Mouse (Mus musculus): ENCODE data around the gene Krt24. TPM values are rescaled to one million over a fixed set of nuclear protein-coding genes. Genes with fewer than 3 reads are reported as not detected.

Gene Krt24
- polyA plus RNA-seq, 1 experiment from 2014 or later = 0.26 TPM

DNA sequence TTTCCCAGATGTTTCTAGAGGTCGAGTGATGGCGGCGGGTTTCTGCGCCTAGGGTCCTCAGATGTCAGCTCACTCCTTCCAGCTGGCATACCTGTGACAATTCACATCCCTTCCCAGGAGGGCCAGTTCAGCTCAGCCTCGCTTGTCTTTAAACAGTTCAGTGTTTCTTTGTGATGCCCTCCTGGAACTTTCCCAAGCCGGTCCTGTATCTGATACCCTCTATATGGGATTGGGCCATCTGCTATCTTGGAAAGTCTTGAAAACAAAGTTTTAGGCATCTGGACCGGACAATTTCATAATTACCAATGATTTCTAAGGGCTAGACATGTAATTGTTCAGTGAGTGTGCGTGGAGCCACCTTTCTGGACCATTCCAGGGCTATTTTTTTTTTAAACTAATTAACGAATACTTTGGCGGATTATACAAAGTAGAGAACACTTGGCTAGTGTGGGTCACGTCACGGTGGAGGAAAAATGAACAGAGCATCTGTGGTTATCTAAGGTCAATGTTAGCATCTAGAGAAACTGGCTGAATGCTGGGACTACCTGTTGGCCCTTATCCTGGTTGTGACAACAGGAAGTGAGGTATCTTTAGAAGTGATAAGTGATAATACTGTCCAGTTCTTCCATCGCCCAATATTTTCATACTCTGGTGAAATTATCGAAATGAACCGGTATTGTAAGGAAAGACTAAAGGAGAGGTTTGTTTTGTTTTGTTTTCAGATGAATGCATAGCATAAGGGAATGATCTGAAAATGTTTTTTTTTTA, 53.8 kb downstream of the Krt24 start:
- WGBS = 23% methylated on average over 15 of the region's 15 CpGs
- H3K27me3 ChIP-seq (replicated peaks; ENCODE audit: control insufficient read depth, insufficient read depth, low read length) = no peaks in the 10 kb centered on the region
- peak overlapping the region; percentile 100 for H3K27ac ChIP-seq (replicated peaks; ENCODE audit: low read depth, low read length)
- H3K9ac ChIP-seq (ENCODE audit: low read depth, low read length) = peak overlapping the region; percentile 99
- H3K4me3 ChIP-seq (ENCODE audit: low read depth, low read length) = peak overlapping the region; percentile 88
- peak overlapping the region; percentile 76 for H3K4me2 ChIP-seq (ENCODE audit: low read depth, low read length)
- ATAC-seq (ENCODE audit: low read depth) = peak; percentile 35; the same call in 1 of the 2 replicates
- no peaks in the 10 kb centered on the region for H3K9me3 ChIP-seq (ENCODE audit: control insufficient read depth, low read length)
- peaks cover 18% of the 10 kb centered on the region for H3K36me3 ChIP-seq (ENCODE audit: control insufficient read depth, insufficient read depth, low read length)
- H3K4me1 ChIP-seq (ENCODE audit: control insufficient read depth, insufficient read depth, low read length) = peaks cover 22% of the 10 kb centered on the region
- peak; percentile 69 for DNase-seq (ENCODE audit: low spot score)

GRCm38 (mm10) chr11:99230261-99231048, 54.6 kb downstream of the Krt24 start, which contains the start of gene Smarce1:
TSS of gene Smarce1 (minus strand) at chr11:99231017.
- H3K9ac ChIP-seq (ENCODE audit: low read depth, low read length) = peak within 1 kb of the TSS; percentile 99
- DNase-seq (ENCODE audit: low spot score) (peak; percentile 86), ATAC-seq (ENCODE audit: low read depth) (peak; percentile 92)
- H3K4me2 ChIP-seq (ENCODE audit: low read depth, low read length) = peak within 1 kb of the TSS; percentile 76
- H3K27me3 ChIP-seq (replicated peaks; ENCODE audit: control insufficient read depth, insufficient read depth, low read length) = no peaks in the 10 kb centered on the region
- H3K27ac ChIP-seq (replicated peaks; ENCODE audit: low read depth, low read length) = peak within 1 kb of the TSS; percentile 100
- WGBS = under 1% methylated on average over 73 of the region's 87 CpGs
- H3K9me3 ChIP-seq (ENCODE audit: control insufficient read depth, low read length) = no peaks in the 10 kb centered on the region
- peaks cover 22% of the 10 kb centered on the region for H3K4me1 ChIP-seq (ENCODE audit: control insufficient read depth, insufficient read depth, low read length)
- peaks cover 24% of the 10 kb centered on the region for H3K36me3 ChIP-seq (ENCODE audit: control insufficient read depth, insufficient read depth, low read length)
- peak within 1 kb of the TSS; percentile 88 for H3K4me3 ChIP-seq (ENCODE audit: low read depth, low read length)

Other genes with a start within 250 kb of the Krt24 start
- 966 and 1,068 TPM in 2 replicates for gene Igfbp4, start 244.0 kb downstream of the Krt24 start, polyA plus RNA-seq (2014; fragmentation: Nextera tagmentation; extraction: Ambion mirVana)
- 0.81 and 1.0 TPM in 2 replicates for gene Tns4, start 196.0 kb downstream of the Krt24 start, polyA plus RNA-seq (2014; fragmentation: Nextera tagmentation; extraction: Ambion mirVana)
- gene Ccr7, start 130.2 kb downstream of the Krt24 start, polyA plus RNA-seq (2014; fragmentation: Nextera tagmentation; extraction: Ambion mirVana) = 0.33 and 0.50 TPM in 2 replicates
- gene Smarce1, start 54.2 kb downstream of the Krt24 start, polyA plus RNA-seq (2014; fragmentation: Nextera tagmentation; extraction: Ambion mirVana) = 130 and 146 TPM in 2 replicates
- 0.66 and 0.70 TPM in 2 replicates for gene Krt222, start 41.2 kb downstream of the Krt24 start, polyA plus RNA-seq (2014; fragmentation: Nextera tagmentation; extraction: Ambion mirVana)
- gene Krt25, start 37.7 kb upstream of the Krt24 start, polyA plus RNA-seq (2014; fragmentation: Nextera tagmentation; extraction: Ambion mirVana) = 4.4 and 6.2 TPM in 2 replicates
- gene Krt26, start 52.7 kb upstream of the Krt24 start, polyA plus RNA-seq (2014; fragmentation: Nextera tagmentation; extraction: Ambion mirVana) = 0.24 and 0.42 TPM in 2 replicates
- gene Krt27, start 65.8 kb upstream of the Krt24 start, polyA plus RNA-seq (2014; fragmentation: Nextera tagmentation; extraction: Ambion mirVana) = 3.2 and 6.1 TPM in 2 replicates
- 2.8 and 3.4 TPM in 2 replicates for gene Krt28, start 89.6 kb upstream of the Krt24 start, polyA plus RNA-seq (2014; fragmentation: Nextera tagmentation; extraction: Ambion mirVana)
- 76.8 and 167 TPM in 2 replicates for gene Krt10, start 104.1 kb upstream of the Krt24 start, polyA plus RNA-seq (2014; fragmentation: Nextera tagmentation; extraction: Ambion mirVana)
- 0.22 TPM in 1 of 2 replicates, not detected in the other for gene Krt12, start 137.0 kb upstream of the Krt24 start, polyA plus RNA-seq (2014; fragmentation: Nextera tagmentation; extraction: Ambion mirVana)
- 0.33 TPM in 1 of 2 replicates, not detected in the other for gene Krt20, start 152.9 kb upstream of the Krt24 start, polyA plus RNA-seq (2014; fragmentation: Nextera tagmentation; extraction: Ambion mirVana)
- gene Krt23, start 207.9 kb upstream of the Krt24 start, polyA plus RNA-seq (2014; fragmentation: Nextera tagmentation; extraction: Ambion mirVana) = 8.7 and 11.9 TPM in 2 replicates
- gene Krt39, start 236.1 kb upstream of the Krt24 start, polyA plus RNA-seq (2014; fragmentation: Nextera tagmentation; extraction: Ambion mirVana) = not detected in 2 replicates

Data from embryonic facial prominence, embryonic 14.5 days (tissue).